Mouse (Mus musculus) hindbrain, embryonic 10.5 days (tissue): ENCODE data around the gene Leng8. TPM values are rescaled to one million over a fixed set of nuclear protein-coding genes. Genes with fewer than 3 reads are reported as not detected.
"Not testable (repeated sequence)": the region's sequence is repeated elsewhere in the genome, so short reads cannot be mapped to it uniquely, and the experiment has no call there.

Source experiments
- DNase-seq: peaks from one replicate; pipeline ENCODE4 v3.0.0-alpha.2; 2017; ENCODE audit warnings: low spot score
- H3K27ac ChIP-seq: fragments of 300-500 bp; sonication (generic); 2 replicates; pipeline ENCODE4 v1.5.1; 2016; ENCODE audit warnings: mild to moderate bottlenecking, moderate library complexity
- H3K27me3 ChIP-seq: fragments of 300-500 bp; sonication (generic); 2 replicates; pipeline ENCODE4 v1.6.1; 2016; ENCODE audit warnings: mild to moderate bottlenecking; ENCODE audit not compliant: poor library complexity, insufficient read depth, severe bottlenecking
- H3K36me3 ChIP-seq: fragments of 300-500 bp; sonication (generic); 2 replicates; pipeline ENCODE4 v1.6.1; 2016; ENCODE audit warnings: mild to moderate bottlenecking, moderate library complexity
- H3K4me1 ChIP-seq: fragments of 300-500 bp; sonication (generic); replicated peaks from 2 replicates; pipeline ENCODE4 v1.6.1; 2016; ENCODE audit warnings: mild to moderate bottlenecking
- H3K4me3 ChIP-seq: fragments of 300-500 bp; sonication (generic); 2 replicates; pipeline ENCODE4 v1.5.1; 2016; ENCODE audit warnings: mild to moderate bottlenecking, moderate library complexity
- H3K9me3 ChIP-seq: fragments of 300-500 bp; sonication (generic); 2 replicates; pipeline ENCODE4 v1.6.1; 2016; ENCODE audit warnings: mild to moderate bottlenecking, moderate library complexity
- WGBS: fragments of 180-500 bp; shearing (Covaris S2); methylation state at CpG from one replicate; pipeline ENCODE4 v1.1.7; 2016; 5-methylcytosine and 5-hydroxymethylcytosine counted together
- polyA plus RNA-seq: library from polyadenylated mRNA; unstranded; fragments of >200 nt; fragmentation: Nextera tagmentation; extraction: Ambion mirVana; gene quantifications from 2 replicates; pipeline ENCODE4 v1.2.1, GENCODE M21; 2016

Leng8 gene
- polyA plus RNA-seq, 1 experiment from 2014 or later = 91.4 TPM

DNA sequence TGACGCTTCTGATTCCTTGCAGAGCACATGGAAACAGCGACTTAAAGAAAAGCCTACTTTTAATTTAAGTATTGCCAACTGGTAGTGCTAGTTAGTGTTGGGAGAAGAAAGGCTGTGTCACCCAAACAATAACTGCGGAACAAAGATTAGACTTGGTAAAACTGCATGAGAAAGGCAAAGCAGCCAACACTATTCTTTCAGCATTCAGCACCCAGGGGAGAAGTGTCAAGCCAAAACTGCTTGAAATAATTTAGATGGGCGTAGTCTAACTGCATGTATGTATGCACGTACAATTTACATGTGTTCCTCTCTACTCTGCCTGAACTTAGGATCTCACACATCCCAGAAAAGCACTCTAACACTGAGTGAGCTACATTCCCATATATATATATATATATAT lies 17.5 kb downstream of the Leng8 start:
- Histone ChIP-seq H3K4me1 (peaks cover 18% of the 10 kb centered on the region), H3K4me3 (no peak overlapping the region), H3K36me3 (no peaks in the 10 kb centered on the region), H3K27ac (no peak overlapping the region), H3K9me3 (peaks cover 3% of the 10 kb centered on the region; the same call in 1 of the 2 replicates), H3K27me3 (peaks cover 40% of the 10 kb centered on the region)
- DNase-seq = no peak
- WGBS = 78% methylated on average over 5 of the region's 5 CpGs

GRCm38 (mm10) chr7:4154976-4155375 lies 18.1 kb downstream of the Leng8 start:
- peaks cover 40% of the 10 kb centered on the region for H3K27me3 ChIP-seq
- peaks cover 16% of the 10 kb centered on the region for H3K4me1 ChIP-seq
- peaks cover 3% of the 10 kb centered on the region; the same call in 1 of the 2 replicates for H3K9me3 ChIP-seq
- no peak for DNase-seq
- H3K27ac ChIP-seq = no peak overlapping the region
- H3K36me3 ChIP-seq = no peaks in the 10 kb centered on the region
- 23% methylated on average over 4 of the region's 4 CpGs for WGBS
- H3K4me3 ChIP-seq = no peak overlapping the region

DNA sequence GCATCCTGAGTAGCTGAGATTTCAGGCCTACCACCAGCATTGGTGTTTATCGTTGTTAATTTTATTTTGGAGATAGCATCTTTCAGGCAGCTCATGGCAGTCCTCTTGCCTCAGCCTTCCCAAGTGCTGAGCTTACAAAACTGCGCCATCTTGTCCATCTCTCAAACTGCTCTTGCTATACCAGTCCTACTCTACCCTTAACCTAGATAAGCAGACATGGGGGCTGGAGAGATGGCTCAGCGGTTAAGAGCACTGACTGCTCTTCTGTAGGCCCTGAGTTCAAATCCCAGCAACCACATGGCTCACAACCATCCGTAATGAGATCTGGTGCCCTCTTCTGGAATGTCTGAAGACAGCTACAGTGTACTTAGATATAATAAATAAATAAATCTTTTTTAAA lies 24.8 kb downstream of the Leng8 start:
- H3K9me3 ChIP-seq, H3K27me3 ChIP-seq, H3K4me3 ChIP-seq, H3K27ac ChIP-seq, H3K36me3 ChIP-seq, DNase-seq: not testable (repeated sequence)
- WGBS = 96% methylated on average over 4 of the region's 4 CpGs
- peaks cover 23% of the 10 kb centered on the region for H3K4me1 ChIP-seq

DNA sequence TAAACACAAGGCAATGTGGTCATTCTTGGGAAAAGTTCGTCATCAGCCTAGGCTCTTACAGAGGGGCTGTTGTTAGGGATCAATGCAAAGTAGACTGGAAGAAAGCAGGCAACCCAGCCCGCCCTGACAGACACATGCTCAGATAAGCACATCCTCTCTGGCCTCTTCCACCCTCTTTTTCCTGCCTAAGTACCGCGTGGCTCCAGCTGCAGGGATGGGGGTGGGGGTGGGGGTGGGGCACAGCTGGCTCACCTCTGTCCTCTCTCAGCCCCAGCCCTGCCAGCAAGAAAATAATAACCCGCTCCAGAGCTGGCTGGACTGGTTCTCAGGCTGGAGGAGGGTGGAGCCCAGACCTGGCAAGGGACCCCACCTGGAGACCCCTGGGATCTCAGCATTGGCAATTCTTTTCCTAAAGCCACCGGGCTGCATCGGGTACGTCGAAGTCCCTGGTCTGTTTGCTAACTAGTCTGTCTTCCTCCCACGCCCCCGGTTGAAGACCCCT lies 26.8 kb downstream of the Leng8 start:
- Histone ChIP-seq H3K4me1 (peaks cover 23% of the 10 kb centered on the region), H3K27ac (peak overlapping the region; percentile 78), H3K27me3 (0 out of 2 replicates have a peak, but pooled peaks cover 3% of the 10 kb centered on the region), H3K4me3 (peak overlapping the region; percentile 53), H3K9me3 (no peaks in the 10 kb centered on the region), H3K36me3 (no peaks in the 10 kb centered on the region)
- no peak for DNase-seq
- 3% methylated on average over 11 of the region's 11 CpGs for WGBS

DNA sequence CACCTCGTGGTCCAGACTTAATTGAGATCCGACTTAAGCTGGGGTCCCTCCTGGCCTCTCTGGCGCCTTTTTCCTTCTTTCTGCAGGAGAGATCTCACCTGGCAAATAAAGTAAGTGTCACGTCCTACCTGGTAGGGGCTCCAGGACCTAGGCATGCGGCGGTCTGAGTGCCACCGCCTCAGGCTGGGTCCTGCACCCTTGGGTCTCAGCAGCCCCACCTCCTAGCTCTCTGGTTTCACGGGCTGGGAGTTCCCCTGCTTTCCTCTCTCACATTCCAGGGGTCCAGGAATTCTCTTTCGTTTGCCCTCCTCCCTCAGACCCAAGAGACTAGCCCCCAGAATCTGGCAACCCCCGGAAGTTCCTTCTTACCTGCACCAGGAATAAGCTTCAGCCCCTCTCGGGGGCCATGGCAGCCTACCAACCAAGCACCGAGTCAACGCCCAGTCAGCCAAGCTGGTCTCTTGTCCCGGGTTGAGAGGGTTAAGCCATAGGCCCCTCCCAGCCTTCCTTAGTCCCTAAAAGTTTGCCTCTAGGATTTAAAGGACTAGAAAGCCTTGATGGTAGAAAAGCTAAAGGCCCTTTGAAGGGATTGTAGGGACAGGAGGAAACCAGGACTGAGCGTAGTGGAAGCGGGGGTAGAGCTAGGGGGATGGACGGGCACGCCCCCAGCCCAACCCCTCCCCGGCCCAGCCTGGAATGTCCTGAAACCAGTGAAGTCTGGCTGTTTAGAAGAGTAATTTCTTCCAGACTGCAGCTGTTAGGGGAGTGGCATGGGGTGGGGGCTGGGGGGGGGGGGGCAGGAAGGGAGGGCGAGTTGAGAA lies 27.5 kb downstream of the Leng8 start, which contains the start of gene Cdc42ep5:
Gene Cdc42ep5, minus strand, starts transcription at position 771 of the 821 bp plus-strand sequence.
- Histone ChIP-seq H3K9me3 (no peaks in the 10 kb centered on the region), H3K27me3 (0 out of 2 replicates have a peak, but pooled peaks cover 3% of the 10 kb centered on the region), H3K27ac (peak within 1 kb of the TSS; percentile 78), H3K4me1 (peaks cover 23% of the 10 kb centered on the region), H3K4me3 (peak within 1 kb of the TSS; percentile 53), H3K36me3 (no peaks in the 10 kb centered on the region)
- WGBS = under 1% methylated on average over 20 of the region's 20 CpGs
- DNase-seq = peak; percentile 64

GRCm38 (mm10) chr7:4165286-4165685 lies 28.4 kb downstream of the Leng8 start:
- no peaks in the 10 kb centered on the region for H3K9me3 ChIP-seq
- H3K4me3 ChIP-seq = peak overlapping the region; percentile 53; the same call in 1 of the 2 replicates
- peak overlapping the region; percentile 78; the same call in 1 of the 2 replicates for H3K27ac ChIP-seq
- peaks cover 23% of the 10 kb centered on the region for H3K4me1 ChIP-seq
- no peaks in the 10 kb centered on the region for H3K36me3 ChIP-seq
- WGBS = 21% methylated on average over 3 of the region's 3 CpGs
- 0 out of 2 replicates have a peak, but pooled peaks cover 3% of the 10 kb centered on the region for H3K27me3 ChIP-seq
- no peak for DNase-seq

- no peak for DNase-seq
Observed at GRCm38 (mm10) chr7:4167098-4167497, 30.3 kb downstream of the Leng8 start.

DNA sequence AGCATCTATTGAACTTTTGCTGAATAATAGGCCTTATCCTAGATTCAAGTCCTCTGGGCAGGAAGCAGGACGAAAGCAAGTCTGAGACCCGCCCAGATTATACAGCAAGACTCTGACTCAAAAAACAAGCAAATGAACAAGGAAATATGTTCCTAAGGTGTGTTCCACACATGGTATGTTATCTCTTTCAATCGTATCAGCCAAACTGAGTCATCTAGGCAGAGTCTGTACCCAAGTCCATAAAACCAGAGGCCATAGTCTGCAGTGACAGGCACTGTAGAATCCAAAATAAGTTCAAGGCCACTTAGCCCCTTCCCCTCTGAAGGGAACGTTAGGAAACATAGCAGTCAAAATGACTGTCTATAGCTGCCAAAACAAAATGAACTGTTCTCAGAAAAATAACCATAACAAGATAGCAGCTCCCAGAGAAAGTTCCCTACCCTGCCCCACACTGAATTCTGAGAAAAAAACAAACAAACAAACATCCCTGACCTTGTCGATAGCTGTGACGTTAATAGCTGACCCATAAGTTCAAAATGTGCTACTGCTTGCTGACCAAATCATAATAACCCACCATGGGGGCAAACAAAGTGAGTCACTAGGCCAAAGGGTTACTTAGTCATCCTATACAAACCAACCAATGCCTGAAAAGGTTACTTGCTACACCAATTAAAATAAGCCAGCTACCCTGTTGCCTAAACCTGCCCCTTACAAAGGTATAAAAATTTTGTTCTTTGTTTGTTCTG lies 33.5 kb downstream of the Leng8 start:
- Histone ChIP-seq H3K36me3 (no peaks in the 10 kb centered on the region), H3K27ac (no peak overlapping the region), H3K4me1 (peaks cover under 1% of the 10 kb centered on the region; the same call in 1 of the 2 replicates), H3K9me3 (no peaks in the 10 kb centered on the region), H3K27me3 (no peaks in the 10 kb centered on the region), H3K4me3 (no peak overlapping the region)
- DNase-seq = no peak
- 81% methylated on average over 6 of the region's 6 CpGs for WGBS

More at GRCm38 (mm10) chr7:4167098-4167497, 30.3 kb downstream of the Leng8 start:
- Histone ChIP-seq H3K4me1 (peaks cover 23% of the 10 kb centered on the region), H3K27ac (no peak overlapping the region), H3K27me3 (0 out of 2 replicates have a peak, but pooled peaks cover 3% of the 10 kb centered on the region), H3K36me3 (no peaks in the 10 kb centered on the region), H3K4me3 (no peak overlapping the region), H3K9me3 (no peaks in the 10 kb centered on the region)

- peak; percentile 17 for DNase-seq
- Histone ChIP-seq H3K9me3 (no peaks in the 10 kb centered on the region), H3K27me3 (no peaks in the 10 kb centered on the region), H3K4me1 (no peaks in the 10 kb centered on the region), H3K27ac (no peak overlapping the region), H3K4me3 (no peak overlapping the region), H3K36me3 (no peaks in the 10 kb centered on the region)
- 44% methylated on average over 3 of the region's 3 CpGs for WGBS
Observed at GRCm38 (mm10) chr7:4178438-4178837, 41.6 kb downstream of the Leng8 start.

Other genes starting within 250 kb of the Leng8 start
- gene Gm14548, start 238.9 kb upstream of the Leng8 start, polyA plus RNA-seq = not detected in 2 replicates
- gene Lilra6, start 221.5 kb upstream of the Leng8 start, polyA plus RNA-seq = not detected in 2 replicates
- 1.2 and 1.7 TPM in 2 replicates for gene Lair1, start 73.8 kb upstream of the Leng8 start, polyA plus RNA-seq
- 31.2 and 67.4 TPM in 2 replicates for gene Ttyh1, start 17.6 kb upstream of the Leng8 start, polyA plus RNA-seq
- 1.6 and 2.5 TPM in 2 replicates for gene Leng9, start 13.3 kb downstream of the Leng8 start, polyA plus RNA-seq
- gene Cdc42ep5, start 27.8 kb downstream of the Leng8 start, polyA plus RNA-seq = 16.9 and 23.5 TPM in 2 replicates
- gene Lilra5, start 100.7 kb downstream of the Leng8 start, polyA plus RNA-seq = not detected in 2 replicates
- not detected in 2 replicates for gene Ncr1, start 200.7 kb downstream of the Leng8 start, polyA plus RNA-seq